Mouse (Mus musculus) thymus, adult 2 months (tissue): ENCODE measurements around the gene Dhrs7.
"Not testable (repeated sequence)": the region's sequence is repeated elsewhere in the genome, so short reads cannot be mapped to it uniquely, and the experiment has no call there.

ENCODE experiments used
- CTCF ChIP-seq: fragments of 200-500 bp; IDR thresholded peaks from 2 replicates; pipeline ENCODE4 v1.5.1; 2012; ENCODE audit warnings: mild to moderate bottlenecking, control low read depth, low read length, moderate library complexity, borderline replicate concordance; ENCODE audit not compliant: control insufficient read depth, poor library complexity, insufficient read depth; ENCODE audit errors: extremely low read depth
- POLR2A ChIP-seq: fragments of 200-500 bp; IDR thresholded peaks from 2 replicates; pipeline ENCODE4 v1.6.1; 2012; ENCODE audit warnings: mild to moderate bottlenecking, low read length, control low read depth, moderate library complexity; ENCODE audit not compliant: control insufficient read depth, poor library complexity, insufficient read depth; ENCODE audit errors: extremely low read depth

GRCm38 (mm10) chr12:72686566-72686965 is 21.9 kb upstream of the Dhrs7 start:
- not testable (repeated sequence) for TF ChIP-seq POLR2A, CTCF
